Mouse (Mus musculus) MEL (cell line): ENCODE data around the gene Cysrt1. TPM values are rescaled to one million over a fixed set of nuclear protein-coding genes. Genes with fewer than 3 reads are reported as not detected.

Experiments used
- DNase-seq: peaks from one replicate; pipeline ENCODE4 v3.0.0; 2011; ENCODE audit warnings: low read depth, low spot score
- H3K27ac ChIP-seq: 2 replicates; pipeline ENCODE4 v1.5.1; 2012; ENCODE audit warnings: low read depth, mild to moderate bottlenecking, control low read depth, low read length, moderate library complexity; ENCODE audit not compliant: control insufficient read depth
- H3K27me3 ChIP-seq, 2 experiments: fragments of 150-350 bp in 1 of 2; sonication (generic) in 1 of 2; 2 replicates each; pipeline ENCODE4 v1.6.1; 2012; ENCODE audit warnings: low read length in 2 of 2, mild to moderate bottlenecking in 2 of 2, improper control_type of control experiment in 1 of 2, moderate library complexity in 1 of 2; ENCODE audit not compliant: insufficient read depth in 2 of 2, control insufficient read depth in 1 of 2
- H3K36me3 ChIP-seq, 2 experiments: 2 replicates each; pipeline ENCODE4 v1.6.1; 2012 to 2014; ENCODE audit warnings: low read length in 2 of 2, improper control_type of control experiment in 1 of 2, inconsistent platforms in 1 of 2, mild to moderate bottlenecking in 1 of 2; ENCODE audit not compliant: insufficient read depth in 2 of 2, control insufficient read depth in 1 of 2
- H3K4me1 ChIP-seq, 2 experiments: fragments of 150-350 bp in 1 of 2; sonication (generic) in 1 of 2; 2 replicates each; pipeline ENCODE4 v1.6.1; 2012; ENCODE audit warnings: low read length in 2 of 2, improper control_type of control experiment in 1 of 2, mild to moderate bottlenecking in 1 of 2; ENCODE audit not compliant: insufficient read depth in 2 of 2, control insufficient read depth in 1 of 2
- H3K4me3 ChIP-seq, 2 experiments: fragments of 150-350 bp in 1 of 2; sonication (generic) in 1 of 2; 2 replicates each; pipeline ENCODE4 v1.5.1; 2012; ENCODE audit warnings: low read depth in 2 of 2, low read length in 2 of 2, mild to moderate bottlenecking in 2 of 2, moderate library complexity in 2 of 2, control low read depth in 1 of 2, improper control_type of control experiment in 1 of 2; ENCODE audit not compliant: control insufficient read depth in 1 of 2, insufficient read depth in 1 of 2
- H3K79me2 ChIP-seq: 2 replicates; pipeline ENCODE4 v1.6.1; 2012; ENCODE audit warnings: mild to moderate bottlenecking, low read length, moderate library complexity; ENCODE audit not compliant: control insufficient read depth, poor library complexity, insufficient read depth
- H3K9ac ChIP-seq: 2 replicates; pipeline ENCODE4 v1.6.1; 2012; ENCODE audit warnings: low read depth, mild to moderate bottlenecking, control low read depth, low read length, moderate library complexity; ENCODE audit not compliant: control insufficient read depth, poor library complexity, severe bottlenecking
- H3K9me3 ChIP-seq: fragments of 150-350 bp; sonication (generic); replicated peaks from 2 replicates; pipeline ENCODE4 v1.6.1; 2012; ENCODE audit warnings: mild to moderate bottlenecking, low read length, improper control_type of control experiment, moderate library complexity; ENCODE audit not compliant: insufficient read depth
- BHLHE40 ChIP-seq: IDR thresholded peaks from 2 replicates; pipeline ENCODE4 v1.6.1; 2012; ENCODE audit warnings: low read depth, mild to moderate bottlenecking, inconsistent platforms, low read length, improper control_type of control experiment, borderline replicate concordance
- CHD1 ChIP-seq: IDR thresholded peaks from 2 replicates; pipeline ENCODE4 v1.6.1; 2012; ENCODE audit warnings: low read depth, mild to moderate bottlenecking, inconsistent platforms, low read length, improper control_type of control experiment
- CHD2 ChIP-seq: IDR thresholded peaks from 2 replicates; pipeline ENCODE4 v1.6.1; 2011; ENCODE audit warnings: low read length, improper control_type of control experiment
- E2F4 ChIP-seq: IDR thresholded peaks from 2 replicates; pipeline ENCODE4 v1.6.1; 2011; ENCODE audit warnings: low read depth, low read length, improper control_type of control experiment, borderline replicate concordance
- ELF1 ChIP-seq: IDR thresholded peaks from 2 replicates; pipeline ENCODE4 v1.6.1; 2014; ENCODE audit warnings: low read depth, mild to moderate bottlenecking, inconsistent platforms, low read length, improper control_type of control experiment, moderate library complexity
- EP300 ChIP-seq, 2 experiments: IDR thresholded peaks; 2 replicates each; pipeline ENCODE4 v1.6.1; 2011; ENCODE audit warnings: improper control_type of control experiment in 2 of 2, low read length in 2 of 2, low read depth in 1 of 2, mild to moderate bottlenecking in 1 of 2
- ETS1 ChIP-seq: IDR thresholded peaks from 2 replicates; pipeline ENCODE4 v1.6.1; 2012; ENCODE audit warnings: low read depth, mild to moderate bottlenecking, inconsistent platforms, low read length, improper control_type of control experiment, moderate library complexity
- GABPA ChIP-seq: IDR thresholded peaks from 2 replicates; pipeline ENCODE4 v1.6.1; 2012; ENCODE audit warnings: low read depth, mild to moderate bottlenecking, inconsistent platforms, low read length, improper control_type of control experiment, moderate library complexity
- GATA1 ChIP-seq: IDR thresholded peaks from 2 replicates; pipeline ENCODE4 v1.6.1; 2011; ENCODE audit warnings: low read depth, low read length, improper control_type of control experiment
- HCFC1 ChIP-seq: IDR thresholded peaks from 2 replicates; pipeline ENCODE4 v1.6.1; 2012; ENCODE audit warnings: low read depth, mild to moderate bottlenecking, inconsistent platforms, low read length, improper control_type of control experiment, moderate library complexity
- KAT2A ChIP-seq: conservative IDR thresholded peaks from 2 replicates; pipeline ENCODE4 v1.6.1; 2012; ENCODE audit warnings: low read depth, low read length, improper control_type of control experiment, inconsistent platforms
- MAFK ChIP-seq: IDR thresholded peaks from 2 replicates; pipeline ENCODE4 v1.6.1; 2011; ENCODE audit warnings: low read depth, mild to moderate bottlenecking, low read length, improper control_type of control experiment, borderline replicate concordance
- MAX ChIP-seq: IDR thresholded peaks from 2 replicates; pipeline ENCODE4 v1.6.1; 2011; ENCODE audit warnings: low read length, improper control_type of control experiment
- MEF2A ChIP-seq: IDR thresholded peaks from 2 replicates; pipeline ENCODE4 v1.6.1; 2014; ENCODE audit warnings: low read depth, mild to moderate bottlenecking, inconsistent platforms, low read length, improper control_type of control experiment; ENCODE audit not compliant: poor library complexity, insufficient replicate concordance, severe bottlenecking; ENCODE audit errors: extremely low read depth
- MXI1 ChIP-seq: IDR thresholded peaks from 2 replicates; pipeline ENCODE4 v1.6.1; 2011; ENCODE audit warnings: mild to moderate bottlenecking, low read depth, low read length, improper control_type of control experiment
- MYB ChIP-seq: IDR thresholded peaks from 2 replicates; pipeline ENCODE4 v1.6.1; 2011; ENCODE audit warnings: mild to moderate bottlenecking, low read depth, low read length, improper control_type of control experiment
- MYC ChIP-seq: IDR thresholded peaks from 2 replicates; pipeline ENCODE4 v1.6.1; 2011; ENCODE audit warnings: low read depth, mild to moderate bottlenecking, low read length, improper control_type of control experiment, moderate library complexity
- NELFE ChIP-seq: IDR thresholded peaks from 2 replicates; pipeline ENCODE4 v1.6.1; 2011; ENCODE audit warnings: low read depth, low read length, improper control_type of control experiment
- NRF1 ChIP-seq: IDR thresholded peaks from 2 replicates; pipeline ENCODE4 v1.6.1; 2014; ENCODE audit warnings: low read depth, mild to moderate bottlenecking, inconsistent platforms, low read length, improper control_type of control experiment, moderate library complexity; ENCODE audit not compliant: poor library complexity, insufficient read depth, severe bottlenecking
- POLR2AphosphoS2 ChIP-seq: IDR thresholded peaks from 2 replicates; pipeline ENCODE4 v1.6.1; 2011; ENCODE audit warnings: low read length, improper control_type of control experiment
- POLR2AphosphoS5 ChIP-seq: IDR thresholded peaks from 2 replicates; pipeline ENCODE4 v1.6.1; 2012; ENCODE audit warnings: low read depth, borderline replicate concordance, mild to moderate bottlenecking, inconsistent platforms, low read length, moderate library complexity, mixed read lengths
- RAD21 ChIP-seq: IDR thresholded peaks from 2 replicates; pipeline ENCODE4 v1.6.1; 2011; ENCODE audit warnings: mild to moderate bottlenecking, low read depth, low read length, improper control_type of control experiment
- RCOR1 ChIP-seq: IDR thresholded peaks from 2 replicates; pipeline ENCODE4 v1.6.1; 2012; ENCODE audit warnings: low read depth, mild to moderate bottlenecking, inconsistent platforms, low read length, improper control_type of control experiment
- SIN3A ChIP-seq: IDR thresholded peaks from 2 replicates; pipeline ENCODE4 v1.6.1; 2012; ENCODE audit warnings: low read length, improper control_type of control experiment, inconsistent platforms
- TAL1 ChIP-seq: IDR thresholded peaks from 2 replicates; pipeline ENCODE4 v1.6.1; 2012; ENCODE audit warnings: mild to moderate bottlenecking, inconsistent platforms, low read length, moderate library complexity, mixed read lengths
- TBP ChIP-seq: IDR thresholded peaks from 2 replicates; pipeline ENCODE4 v1.8.0; 2011; ENCODE audit warnings: low read depth, low read length, improper control_type of control experiment
- TCF12 ChIP-seq: IDR thresholded peaks from 2 replicates; pipeline ENCODE4 v1.6.1; 2014; ENCODE audit warnings: low read depth, mild to moderate bottlenecking, inconsistent platforms, low read length, improper control_type of control experiment, moderate library complexity
- UBTF ChIP-seq: IDR thresholded peaks from 2 replicates; pipeline ENCODE4 v1.6.1; 2012; ENCODE audit warnings: low read depth, mild to moderate bottlenecking, inconsistent platforms, low read length, improper control_type of control experiment, moderate library complexity, borderline replicate concordance; ENCODE audit not compliant: insufficient read depth
- USF1 ChIP-seq: IDR thresholded peaks from 2 replicates; pipeline ENCODE4 v1.6.1; 2014; ENCODE audit warnings: low read depth, mild to moderate bottlenecking, inconsistent platforms, low read length, improper control_type of control experiment, moderate library complexity
- USF2 ChIP-seq, 2 experiments: IDR thresholded peaks; 2 replicates each; pipeline ENCODE4 v1.6.1; 2011 to 2012; ENCODE audit warnings: improper control_type of control experiment in 2 of 2, low read length in 2 of 2, borderline replicate concordance in 1 of 2, inconsistent platforms in 1 of 2, low read depth in 1 of 2, mild to moderate bottlenecking in 1 of 2; ENCODE audit not compliant: insufficient read depth in 1 of 2
- ZKSCAN1 ChIP-seq: IDR thresholded peaks from 2 replicates; pipeline ENCODE4 v1.6.1; 2012; ENCODE audit warnings: low read depth, mild to moderate bottlenecking, inconsistent platforms, low read length, improper control_type of control experiment, moderate library complexity
- ZNF384 ChIP-seq: IDR thresholded peaks from 2 replicates; pipeline ENCODE4 v1.6.1; 2012; ENCODE audit warnings: low read depth, mild to moderate bottlenecking, inconsistent platforms, low read length, improper control_type of control experiment
- polyA plus RNA-seq, 2 experiments: library from polyadenylated mRNA; stranded (reverse) in 1 of 2; unstranded in 1 of 2; fragments of >175 nt in 1 of 2; fragments of >200 nt in 1 of 2; gene quantifications; 2 replicates each; pipeline versions ENCODE4 v1.2.1 to v1.2.4; 2012; ENCODE audit warnings: low replicate concordance in 2 of 2, low read depth in 1 of 2; ENCODE audit not compliant: insufficient read length in 2 of 2, insufficient read depth in 1 of 2, missing spikeins in 1 of 2
- total RNA-seq: library from RNA; depleted of rRNA; stranded (reverse); fragments of 300-350 nt; gene quantifications from 2 replicates; pipeline ENCODE4 v1.2.3, GENCODE M21; 2012

Cysrt1 gene
- total and polyA plus RNA-seq, 3 experiments, result 0.15 to 0.19 TPM; not detected in 1

DNA sequence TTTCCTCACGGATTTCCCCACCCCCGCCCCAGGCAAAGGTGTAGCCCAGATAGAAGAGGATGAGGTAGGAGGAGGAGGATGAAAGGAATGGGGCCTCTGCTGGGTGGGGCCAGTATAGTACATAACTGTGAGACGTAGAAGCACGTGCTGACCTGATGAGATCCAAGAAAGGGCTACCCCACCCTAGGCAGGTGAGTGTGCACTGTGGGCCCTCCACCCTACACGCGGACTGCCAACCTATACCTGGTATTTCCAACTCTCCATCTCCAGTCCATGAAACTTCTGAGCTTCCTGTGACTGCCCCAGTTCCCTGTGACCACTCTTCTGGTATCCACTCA is 845 bp downstream of the Cysrt1 start (continued):
- TF ChIP-seq TBP (no peak; the same call in 1 of the 2 replicates), NELFE (no peak), MAX (peak; percentile 76), NRF1 (no peak), MEF2A (no peak), BHLHE40 (peak; percentile 61; the same call in 1 of the 2 replicates), GATA1 (no peak), HCFC1 (no peak), MAFK (no peak), TCF12 (no peak), POLR2AphosphoS2 (no peak), USF2 (IDR thresholded peaks at IDR 0.05; ENCODE audit: borderline replicate concordance in 1 of 2, insufficient read depth in 1 of 2, low read depth in 1 of 2, low read length in 2 of 2) (no peak), KAT2A (no peak), RAD21 (no peak), CHD1 (no peak), MYC (peak; percentile 57; the same call in 1 of the 2 replicates), ELF1 (no peak), USF1 (0 out of 2 replicates have a peak, but pooled peaks have one; percentile 10), RCOR1 (no peak)

DNA sequence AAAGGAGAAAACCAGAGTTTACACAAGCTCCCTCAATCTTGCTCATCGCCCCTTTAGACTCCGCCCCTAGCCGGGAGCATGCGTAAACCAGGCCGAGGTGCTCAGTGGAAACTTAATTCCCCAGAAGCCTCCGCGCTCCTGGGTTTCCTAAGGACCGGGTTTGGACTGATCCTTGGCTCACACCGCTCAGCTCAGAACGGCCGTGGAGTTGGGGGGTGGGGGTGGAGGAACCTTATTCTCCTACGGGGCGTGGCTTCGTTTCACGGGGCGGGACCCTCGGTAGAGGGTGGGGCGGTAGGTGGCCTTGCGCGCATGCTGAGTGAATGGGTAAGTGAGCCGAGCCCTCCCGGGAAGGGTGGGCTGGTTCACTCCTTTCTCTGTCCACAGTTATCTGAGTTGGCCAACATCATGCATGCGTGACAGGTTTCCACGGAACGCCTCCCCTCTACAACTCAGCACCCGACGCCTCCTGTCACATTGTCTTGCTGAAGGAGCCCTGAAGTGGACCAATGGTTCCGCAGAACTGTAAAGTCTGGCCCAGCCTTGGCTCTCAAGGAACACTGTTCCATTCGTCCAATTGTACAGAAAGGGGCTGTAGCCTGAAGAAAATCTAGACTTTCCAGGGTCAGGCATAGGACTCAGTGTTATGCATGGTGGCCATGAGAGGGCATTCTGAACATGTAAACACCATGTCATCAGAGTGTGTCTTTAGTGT is 1.4 kb downstream of the Cysrt1 start:
- Histone ChIP-seq H3K9me3 (no peaks in the 10 kb centered on the region), H3K27ac (peak overlapping the region; percentile 56), H3K79me2 (no peaks in the 10 kb centered on the region; the same call in 1 of the 2 replicates), H3K36me3 (no peaks in the 10 kb centered on the region), H3K9ac (peak overlapping the region; percentile 79), H3K4me3 (peak overlapping the region; percentile 57 to 64), H3K27me3 (no peaks in the 10 kb centered on the region), H3K4me1 (peaks cover 0 to 21% of the 10 kb centered on the region in 2 experiments; a peak in 3 of 4 replicates)
- peak; percentile 92 for DNase-seq
- no peak for TF ChIP-seq MEF2A
- TF ChIP-seq POLR2AphosphoS5, result no peak
- TF ChIP-seq ZKSCAN1, result no peak
- no peak for TF ChIP-seq KAT2A
- TF ChIP-seq MXI1, result no peak
- TF ChIP-seq GABPA, result no peak
- no peak for TF ChIP-seq TAL1
- no peak for TF ChIP-seq MYB
- peak; percentile 82 for TF ChIP-seq NRF1
- TF ChIP-seq NELFE, result peak; percentile 54
- TF ChIP-seq MYC, result no peak
- TF ChIP-seq ZNF384, result no peak
- no peak for TF ChIP-seq GATA1
- no peak for TF ChIP-seq EP300 (IDR thresholded peaks at IDR 0.05; ENCODE audit: low read depth in 1 of 2, low read length in 2 of 2)
- TF ChIP-seq MAFK, result no peak
- no peak for TF ChIP-seq USF1
- peak; percentile 26 for TF ChIP-seq SIN3A
- TF ChIP-seq POLR2AphosphoS2, result peak; percentile 73; the same call in 1 of the 2 replicates
- no peak for TF ChIP-seq USF2 (IDR thresholded peaks at IDR 0.05; ENCODE audit: borderline replicate concordance in 1 of 2, insufficient read depth in 1 of 2, low read depth in 1 of 2, low read length in 2 of 2)
- TF ChIP-seq UBTF, result no peak
- no peak for TF ChIP-seq E2F4
- TF ChIP-seq ETS1, result no peak; the same call in 1 of the 2 replicates
- no peak for TF ChIP-seq BHLHE40
- TF ChIP-seq CHD2, result no peak
- no peak for TF ChIP-seq CHD1
